Mouse (Mus musculus): ENCODE results near the gene Ttc22. TPM values are rescaled to one million over a fixed set of nuclear protein-coding genes. Genes with fewer than 3 reads are reported as not detected.

Ttc22 gene
- total and polyA plus RNA-seq, 3 experiments: 0.04 TPM; not detected in 2

DNA sequence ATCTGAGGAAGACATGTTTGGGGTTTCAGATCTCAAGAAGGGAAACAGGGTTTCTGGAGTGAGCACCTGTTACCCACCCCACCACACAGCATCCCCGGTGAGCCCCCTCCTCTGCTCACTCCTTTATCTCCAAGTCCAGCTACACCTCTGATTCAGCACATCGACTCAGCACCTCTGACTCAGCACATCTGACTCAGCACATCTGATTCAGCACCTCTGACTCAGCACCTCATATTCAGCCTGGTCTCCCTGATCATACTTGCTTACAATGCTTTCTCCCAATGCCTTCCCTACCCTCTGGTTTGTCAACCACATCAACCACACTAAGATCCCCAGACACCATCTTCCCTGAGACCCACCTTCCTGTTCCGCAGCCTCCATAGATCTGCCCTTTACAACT is 8.7 kb upstream of the Ttc22 start (continued):
- TF ChIP-seq NELFE (IDR thresholded peaks at IDR 0.05; ENCODE audit: low read depth, low read length) (no peak), EP300 (IDR thresholded peaks at IDR 0.05; ENCODE audit: low read depth in 1 of 2, low read length in 2 of 2) (peak; percentile 76 to 89), RAD21 (IDR thresholded peaks at IDR 0.05; ENCODE audit: low read depth, low read length) (no peak), CTCF (IDR thresholded peaks at IDR 0.05 in 2 of 3, conservative IDR thresholded peaks at IDR 0.05 in 1 of 3; ENCODE audit: control insufficient read depth in 1 of 3, insufficient read depth in 1 of 3, low read depth in 2 of 3, low read length in 3 of 3, poor library complexity in 1 of 3, severe bottlenecking in 1 of 3) (no peak), MYB (IDR thresholded peaks at IDR 0.05; ENCODE audit: low read depth, low read length) (no peak), ZKSCAN1 (IDR thresholded peaks at IDR 0.05; ENCODE audit: low read depth, low read length) (no peak), CHD1 (IDR thresholded peaks at IDR 0.05; ENCODE audit: low read depth, low read length) (no peak), HCFC1 (IDR thresholded peaks at IDR 0.05; ENCODE audit: low read depth, low read length) (no peak), TBP (IDR thresholded peaks at IDR 0.05; ENCODE audit: low read depth, low read length) (peak; percentile 41; the same call in 1 of the 2 replicates), MYC (IDR thresholded peaks at IDR 0.05; ENCODE audit: low read depth, low read length) (0 out of 2 replicates have a peak, but pooled peaks have one; percentile 39), MAFK (IDR thresholded peaks at IDR 0.05; ENCODE audit: borderline replicate concordance, low read depth, low read length) (peak; percentile 99), CHD2 (IDR thresholded peaks at IDR 0.05; ENCODE audit: low read length) (no peak), MXI1 (IDR thresholded peaks at IDR 0.05; ENCODE audit: low read depth, low read length) (peak; percentile 67; the same call in 1 of the 2 replicates), MAX (IDR thresholded peaks at IDR 0.05; ENCODE audit: low read length) (no peak), ZNF384 (IDR thresholded peaks at IDR 0.05; ENCODE audit: low read depth, low read length) (no peak), SMC3 (IDR thresholded peaks at IDR 0.05; ENCODE audit: low read depth, low read length) (no peak), TCF12 (IDR thresholded peaks at IDR 0.05; ENCODE audit: low read depth, low read length) (peak; percentile 73)

DNA sequence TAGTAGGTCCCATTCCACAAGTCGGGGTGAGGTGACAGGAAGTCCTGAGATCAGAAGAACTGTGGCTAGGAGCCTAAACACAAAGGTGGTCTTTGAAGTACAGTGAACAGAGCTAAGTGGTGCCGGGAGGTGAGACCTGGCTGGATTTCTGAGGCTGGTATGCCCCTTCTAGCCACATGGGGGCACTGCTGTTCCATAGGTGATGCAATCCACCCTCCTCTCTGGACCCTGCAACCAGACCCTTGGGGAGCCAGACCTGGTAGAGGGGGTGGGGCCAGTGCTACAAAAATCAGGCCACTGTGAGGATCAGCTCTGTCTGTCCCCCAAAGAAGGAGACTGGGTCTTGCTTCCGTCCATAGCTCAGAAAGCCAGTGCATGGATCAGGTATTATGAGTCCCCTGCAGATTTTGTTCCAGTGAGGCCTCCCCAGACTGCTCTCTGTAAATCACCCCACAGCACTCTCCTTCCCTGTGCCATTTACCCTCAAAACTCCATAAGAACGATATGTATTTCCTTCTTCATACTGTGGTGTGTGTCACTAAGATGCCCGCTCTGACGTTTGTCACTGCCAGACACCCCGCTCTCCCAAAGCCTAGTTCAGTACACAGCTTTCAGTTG is 7.9 kb upstream of the Ttc22 start:
- H3K9ac ChIP-seq (ENCODE audit: control insufficient read depth, low read depth, low read length, poor library complexity, severe bottlenecking): peak overlapping the region; percentile 69
- TF ChIP-seq SIN3A (IDR thresholded peaks at IDR 0.05; ENCODE audit: low read length) (peak; percentile 47; the same call in 1 of the 2 replicates), MXI1 (IDR thresholded peaks at IDR 0.05; ENCODE audit: low read depth, low read length) (no peak; the same call in 1 of the 2 replicates), NRF1 (IDR thresholded peaks at IDR 0.05; ENCODE audit: insufficient read depth, low read depth, low read length, poor library complexity, severe bottlenecking) (0 out of 2 replicates have a peak, but pooled peaks have one; percentile 5), MAZ (IDR thresholded peaks at IDR 0.05; ENCODE audit: low read depth, low read length) (peak; percentile 54; the same call in 1 of the 2 replicates), ETS1 (IDR thresholded peaks at IDR 0.05; ENCODE audit: low read depth, low read length) (peak; percentile 72), HCFC1 (IDR thresholded peaks at IDR 0.05; ENCODE audit: low read depth, low read length) (peak; percentile 51; the same call in 1 of the 2 replicates), TCF12 (IDR thresholded peaks at IDR 0.05; ENCODE audit: low read depth, low read length) (peak; percentile 32), USF1 (IDR thresholded peaks at IDR 0.05; ENCODE audit: low read depth, low read length) (no peak), RAD21 (IDR thresholded peaks at IDR 0.05; ENCODE audit: low read depth, low read length) (peak; percentile 84), MYC (IDR thresholded peaks at IDR 0.05; ENCODE audit: low read depth, low read length) (0 out of 2 replicates have a peak, but pooled peaks have one; percentile 30), POLR2A (IDR thresholded peaks at IDR 0.05; ENCODE audit: control insufficient read depth in 1 of 2, insufficient read depth in 1 of 2, low read depth in 1 of 2, low read length in 2 of 2, poor library complexity in 1 of 2) (0 out of 4 replicates have a peak, but pooled peaks of 1 of the 2 experiments have one; percentile 21), ZC3H11A (IDR thresholded peaks at IDR 0.05; ENCODE audit: low read depth, low read length) (peak; percentile 67), CTCF (IDR thresholded peaks at IDR 0.05 in 2 of 3, conservative IDR thresholded peaks at IDR 0.05 in 1 of 3; ENCODE audit: control insufficient read depth in 1 of 3, insufficient read depth in 1 of 3, low read depth in 2 of 3, low read length in 3 of 3, poor library complexity in 1 of 3, severe bottlenecking in 1 of 3) (peak; percentile 88 to 93 (median 93)), POLR2AphosphoS2 (IDR thresholded peaks at IDR 0.05; ENCODE audit: low read length) (0 out of 2 replicates have a peak, but pooled peaks have one; percentile 35), KAT2A (conservative IDR thresholded peaks at IDR 0.05; ENCODE audit: low read depth, low read length) (no peak), SMC3 (IDR thresholded peaks at IDR 0.05; ENCODE audit: low read depth, low read length) (peak; percentile 64), CHD1 (IDR thresholded peaks at IDR 0.05; ENCODE audit: low read depth, low read length) (0 out of 2 replicates have a peak, but pooled peaks have one; percentile 1), NELFE (IDR thresholded peaks at IDR 0.05; ENCODE audit: low read depth, low read length) (peak; percentile 0; the same call in 1 of the 2 replicates), MAFK (IDR thresholded peaks at IDR 0.05; ENCODE audit: borderline replicate concordance, low read depth, low read length) (no peak; the same call in 1 of the 2 replicates), TBP (IDR thresholded peaks at IDR 0.05; ENCODE audit: low read depth, low read length) (peak; percentile 31; the same call in 1 of the 2 replicates)
- H3K27me3 ChIP-seq (ENCODE audit: control insufficient read depth in 1 of 2, insufficient read depth in 2 of 2, low read length in 2 of 2): no peaks in the 10 kb centered on the region
- peaks cover 0 to 7% of the 10 kb centered on the region in 2 experiments; a peak in 1 of 4 replicates for H3K4me1 ChIP-seq (ENCODE audit: control insufficient read depth in 1 of 2, insufficient read depth in 2 of 2, low read length in 2 of 2)
- peaks cover 0 to 7% of the 10 kb centered on the region in 2 experiments; a peak in 2 of 4 replicates for H3K36me3 ChIP-seq (ENCODE audit: control insufficient read depth in 1 of 2, insufficient read depth in 2 of 2, low read length in 2 of 2)
- peak overlapping the region; percentile 75 for H3K27ac ChIP-seq (ENCODE audit: control insufficient read depth, low read depth, low read length)
- H3K4me3 ChIP-seq (ENCODE audit: control insufficient read depth in 1 of 2, insufficient read depth in 1 of 2, low read depth in 2 of 2, low read length in 2 of 2): peak overlapping the region; percentile 67 to 74
- DNase-seq (ENCODE audit: low read depth, low spot score): peak; percentile 90
- no peaks in the 10 kb centered on the region for H3K9me3 ChIP-seq (replicated peaks; ENCODE audit: insufficient read depth, low read length)
- peaks cover 10% of the 10 kb centered on the region for H3K79me2 ChIP-seq (ENCODE audit: control insufficient read depth, insufficient read depth, low read length, poor library complexity)

Measured in MEL (cell line).